Mouse (Mus musculus) CD4-positive, CD25-positive, alpha-beta regulatory T cell, adult 4 months (primary cell): ENCODE measurements around the gene Bdnf. TPM values are rescaled to one million over a fixed set of nuclear protein-coding genes. Genes with fewer than 3 reads are reported as not detected.

Experiments used
- ATAC-seq: one replicate; pipeline ENCODE4 v1.8.0; 2017
- polyA plus RNA-seq, 2 experiments: library from polyadenylated mRNA; unstranded; fragments of 100-300 nt; shearing (Covaris generic); gene quantifications; one replicate each; pipeline ENCODE4 v1.2.1; 2017

Gene Bdnf
- polyA plus RNA-seq, 2 experiments from 2014 or later, result not detected

GRCm38 (mm10) chr2:109706524-109706923, 32.0 kb downstream of the Bdnf start:
- no peak for ATAC-seq

GRCm38 (mm10) chr2:109709346-109709745, 34.8 kb downstream of the Bdnf start:
- ATAC-seq, result no peak

GRCm38 (mm10) chr2:109711049-109711448, 36.5 kb downstream of the Bdnf start:
- ATAC-seq, result no peak

DNA sequence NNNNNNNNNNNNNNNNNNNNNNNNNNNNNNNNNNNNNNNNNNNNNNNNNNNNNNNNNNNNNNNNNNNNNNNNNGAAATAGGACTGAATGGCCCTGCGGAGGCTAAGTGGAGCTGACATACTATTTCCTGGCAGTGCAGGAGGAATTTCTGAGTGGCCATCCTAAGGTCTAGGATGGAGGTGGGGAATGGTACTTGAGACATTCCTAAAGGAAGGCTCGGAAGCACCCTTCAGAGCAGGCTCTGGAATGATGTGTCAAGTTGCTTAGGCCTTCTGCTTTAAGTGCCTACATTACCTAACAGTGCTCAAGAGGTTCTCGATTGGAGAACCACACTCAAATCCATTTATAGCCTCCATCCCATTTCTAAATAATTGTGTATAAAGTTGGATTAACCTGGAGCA, 50.8 kb downstream of the Bdnf start:
- no peak for ATAC-seq

DNA sequence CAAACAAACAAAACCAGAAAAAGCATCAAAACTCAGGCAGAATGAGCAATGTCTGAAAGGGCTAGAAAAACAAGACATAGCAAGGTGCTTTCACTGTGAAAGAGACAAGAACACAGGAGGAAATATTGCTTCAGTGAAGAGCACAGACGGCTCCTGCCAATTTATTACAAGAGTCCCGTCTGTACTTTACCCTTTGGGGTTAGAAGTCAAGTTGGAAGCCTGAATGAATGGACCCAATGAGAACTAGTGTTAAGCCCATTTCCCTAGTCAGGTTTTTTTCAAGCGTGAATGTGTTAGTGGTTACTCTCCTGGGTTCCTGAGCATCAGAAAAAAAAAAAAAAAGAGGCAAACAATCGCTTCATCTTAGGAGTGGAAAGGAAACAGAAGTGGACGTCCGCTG, 51.3 kb downstream of the Bdnf start:
- no peak for ATAC-seq

GRCm38 (mm10) chr2:109729221-109729620, 54.7 kb downstream of the Bdnf start:
- ATAC-seq, result no peak

DNA sequence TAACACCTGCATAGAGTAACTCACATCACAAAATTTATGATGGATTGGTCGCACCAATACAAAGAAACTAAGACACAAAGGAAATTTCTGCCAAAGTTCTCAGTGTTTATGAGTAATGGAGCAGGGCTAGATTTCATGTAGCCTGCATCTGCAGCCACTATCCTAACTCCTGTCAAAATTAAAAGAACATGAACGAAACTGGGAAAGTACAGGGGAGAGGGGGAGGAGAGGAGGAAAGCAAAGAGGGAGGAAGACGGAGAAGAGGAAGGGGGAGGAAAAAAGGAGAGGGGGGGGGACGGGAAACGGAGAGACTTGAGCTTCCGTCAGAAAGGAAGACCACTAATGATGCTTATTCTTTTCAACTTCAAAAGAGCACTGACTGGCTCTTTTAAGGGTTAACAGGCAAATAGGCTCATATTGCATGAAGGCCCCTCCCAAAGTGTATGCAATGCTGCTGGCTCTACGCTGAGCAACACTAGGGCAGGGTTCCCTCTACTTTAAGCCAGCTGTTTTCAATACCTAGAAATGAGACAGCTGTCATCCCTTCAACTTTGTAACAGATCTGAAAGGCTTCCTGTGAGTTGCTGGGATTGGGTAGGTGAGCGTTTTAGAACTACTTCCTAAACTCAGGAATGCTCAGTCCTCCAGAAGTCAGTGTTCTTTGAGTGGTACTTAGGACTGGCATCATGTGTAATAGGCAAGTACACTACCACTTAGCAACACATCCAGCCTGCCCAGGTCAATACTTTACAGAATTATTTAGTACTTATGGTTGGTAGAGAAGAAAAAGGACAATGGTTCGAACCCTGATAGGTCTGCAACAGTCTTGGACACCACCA, 58.9 kb downstream of the Bdnf start:
- ATAC-seq, result no peak

DNA sequence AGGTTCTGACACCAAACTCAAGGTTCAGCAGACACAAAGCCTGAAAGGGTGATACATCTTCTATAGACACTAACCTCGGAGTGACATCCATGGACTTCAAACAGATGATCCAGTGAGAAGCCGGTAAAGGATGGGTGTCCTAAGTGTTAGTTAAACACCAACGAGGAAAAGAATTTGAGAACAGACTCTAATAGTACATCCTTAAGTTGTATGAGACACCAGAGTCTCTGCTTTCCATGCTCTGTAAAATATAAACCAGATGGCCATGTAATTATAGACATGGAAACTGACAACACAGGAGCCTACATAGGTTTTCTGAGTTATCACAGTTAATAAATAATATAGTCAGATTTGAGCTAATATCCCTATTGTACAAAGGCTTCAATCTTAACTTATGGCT, 59.7 kb downstream of the Bdnf start:
- ATAC-seq, result no peak

DNA sequence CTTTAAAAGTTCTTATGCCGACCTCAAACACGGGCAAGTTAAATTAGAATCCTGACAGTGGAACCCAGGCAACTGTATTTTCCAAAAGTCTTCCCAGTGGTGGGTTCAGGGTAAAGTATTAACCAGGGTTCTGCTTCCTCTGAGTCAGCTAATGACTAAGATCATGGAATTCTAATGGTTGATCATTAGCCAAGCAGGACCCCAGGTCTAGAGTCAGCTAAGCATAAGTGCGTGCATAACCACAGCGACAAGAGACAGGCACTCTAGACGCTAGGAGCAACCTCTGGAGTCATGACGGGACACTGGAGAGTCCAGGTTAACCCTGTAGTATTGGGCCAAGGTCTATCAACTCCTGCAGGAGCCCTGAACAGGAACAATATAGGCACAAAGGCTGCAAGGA, 60.2 kb downstream of the Bdnf start:
- no peak for ATAC-seq

GRCm38 (mm10) chr2:109735347-109735746, 60.8 kb downstream of the Bdnf start:
- ATAC-seq, result no peak

- ATAC-seq, result no peak
Observed at GRCm38 (mm10) chr2:109736306-109736705, 61.8 kb downstream of the Bdnf start.

- no peak for ATAC-seq
Observed at GRCm38 (mm10) chr2:109738331-109738730, 63.8 kb downstream of the Bdnf start.

- ATAC-seq, result no peak
Observed at GRCm38 (mm10) chr2:109743208-109743960, 68.9 kb downstream of the Bdnf start.

DNA sequence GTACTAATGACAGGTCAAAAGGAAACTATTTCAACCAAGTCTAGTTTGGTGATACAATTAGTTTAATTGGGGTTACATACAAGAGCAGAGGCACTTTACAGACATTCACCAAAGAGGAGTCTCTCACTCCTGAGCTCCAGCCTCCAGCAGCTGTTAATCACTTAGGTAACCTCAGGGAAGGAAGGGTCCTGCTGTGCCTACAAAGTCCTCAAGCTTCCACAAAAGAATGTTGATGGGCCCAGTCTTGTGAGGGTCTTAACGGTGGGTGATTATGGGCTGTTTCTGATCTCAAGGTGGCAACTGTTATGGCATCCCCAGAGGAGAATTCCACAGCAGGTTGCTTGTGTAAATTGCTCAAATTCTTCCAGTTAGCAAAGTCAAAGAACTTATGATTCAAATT, 71.7 kb downstream of the Bdnf start:
- ATAC-seq, result no peak

GRCm38 (mm10) chr2:109748412-109748811, 73.9 kb downstream of the Bdnf start:
- no peak for ATAC-seq

GRCm38 (mm10) chr2:109748815-109749214, 74.3 kb downstream of the Bdnf start:
- no peak for ATAC-seq

GRCm38 (mm10) chr2:109749964-109750363, 75.5 kb downstream of the Bdnf start:
- ATAC-seq, result no peak

GRCm38 (mm10) chr2:109750484-109750883, 76.0 kb downstream of the Bdnf start:
- no peak for ATAC-seq

DNA sequence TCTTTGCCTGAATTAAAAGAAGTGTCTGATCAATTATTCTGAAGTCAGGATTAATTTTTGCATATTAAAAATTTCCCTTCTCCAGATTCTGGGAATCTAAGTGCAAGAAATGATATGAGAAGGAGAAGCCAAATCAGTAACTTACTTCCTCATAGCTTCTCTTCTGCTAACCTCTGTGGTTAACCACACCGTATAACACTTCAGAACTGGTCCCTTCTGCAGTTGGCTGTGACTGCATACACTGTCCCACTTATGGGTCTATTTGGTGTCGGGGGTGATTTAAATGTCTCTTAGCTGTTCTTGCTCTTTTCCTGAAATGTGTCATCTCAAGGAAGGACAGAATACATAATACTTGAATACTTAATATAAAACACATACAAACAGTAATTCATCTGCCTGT, 81.8 kb downstream of the Bdnf start:
- no peak for ATAC-seq

DNA sequence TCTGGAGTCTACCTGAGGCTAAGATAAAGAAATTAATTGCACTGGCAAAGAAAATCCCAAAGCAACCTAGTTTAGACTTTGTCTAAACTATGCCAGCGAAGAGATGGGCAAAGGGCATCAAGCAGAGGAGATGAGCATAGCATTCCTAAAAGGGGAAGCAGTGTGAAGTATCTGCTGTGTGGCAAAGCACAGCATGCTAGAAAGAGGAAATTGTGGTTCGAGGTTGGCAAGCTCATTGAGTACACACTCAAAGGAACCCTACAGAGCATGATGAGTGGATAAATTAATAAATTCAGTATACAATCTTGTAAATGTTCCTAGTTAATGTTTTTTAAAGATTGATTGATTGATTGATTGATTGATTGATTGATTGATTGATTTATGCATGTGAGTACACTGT, 92.3 kb downstream of the Bdnf start:
- ATAC-seq, result no peak

- no peak for ATAC-seq
Observed at GRCm38 (mm10) chr2:109768814-109769213, 94.3 kb downstream of the Bdnf start.

DNA sequence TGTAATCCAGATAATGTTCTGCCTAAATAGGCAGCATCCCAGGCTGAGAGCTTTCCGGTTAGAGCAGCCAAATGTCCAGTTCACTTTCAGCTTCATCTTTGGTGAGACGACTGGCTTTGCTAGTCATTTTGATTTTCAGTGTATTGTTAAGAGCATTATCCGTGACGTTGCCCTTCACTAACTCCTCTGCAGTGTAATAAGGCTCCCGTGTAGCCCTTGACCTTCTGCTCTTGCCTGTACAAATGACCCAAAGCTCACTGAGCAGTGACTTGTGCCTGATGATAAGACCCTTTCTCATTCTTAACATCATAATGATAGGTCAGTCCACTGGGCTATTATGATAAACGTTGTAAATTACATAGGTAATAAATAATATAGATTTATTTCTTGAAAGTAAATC, 101.9 kb downstream of the Bdnf start:
- no peak for ATAC-seq
